Mouse (Mus musculus): ENCODE results near the gene Osbpl6. TPM values are rescaled to one million over a fixed set of nuclear protein-coding genes. Genes with fewer than 3 reads are reported as not detected.

Gene Osbpl6
- polyA plus RNA-seq, 1 experiment from 2014 or later, result 23.1 TPM

DNA sequence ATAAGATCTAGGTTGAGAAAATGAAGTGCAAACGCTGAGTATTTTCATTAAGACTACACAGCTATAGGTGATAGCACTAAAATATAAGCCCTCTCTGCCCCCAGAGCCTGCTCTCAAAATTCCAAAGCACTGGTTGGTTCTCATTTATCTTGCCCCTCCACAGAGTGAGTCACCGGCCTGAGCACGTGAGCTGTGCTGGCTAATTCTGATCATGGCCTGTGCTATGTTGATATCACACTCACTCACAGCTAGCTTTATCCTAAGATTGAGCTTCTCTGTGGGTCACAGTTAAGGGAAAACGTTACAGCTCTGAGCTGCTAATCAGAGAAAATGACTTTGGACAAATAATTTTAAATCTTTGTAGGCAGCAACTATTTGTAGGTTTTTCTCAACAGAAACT, 34.1 kb upstream of the Osbpl6 start:
- H3K4me1 ChIP-seq (ENCODE audit: control insufficient read depth, insufficient read depth, low read length), result peaks cover 13% of the 10 kb centered on the region
- ATAC-seq, result no peak
- H3K4me2 ChIP-seq (ENCODE audit: low read length), result no peak overlapping the region
- H3K27me3 ChIP-seq (ENCODE audit: control insufficient read depth, insufficient read depth, low read depth, low read length), result no peaks in the 10 kb centered on the region
- no peak overlapping the region for H3K9ac ChIP-seq (ENCODE audit: low read depth, low read length)
- WGBS, result 91% methylated on average over 4 of the region's 4 CpGs
- H3K9me3 ChIP-seq (replicated peaks; ENCODE audit: control insufficient read depth, low read length, poor library complexity, severe bottlenecking), result no peaks in the 10 kb centered on the region
- no peak overlapping the region for H3K27ac ChIP-seq (ENCODE audit: low read length)
- H3K4me3 ChIP-seq (ENCODE audit: low read depth, low read length), result no peak overlapping the region
- H3K36me3 ChIP-seq (ENCODE audit: control insufficient read depth, insufficient read depth, low read length), result peaks cover 13% of the 10 kb centered on the region

- Histone ChIP-seq H3K4me2 (ENCODE audit: low read length) (no peak overlapping the region), H3K9ac (ENCODE audit: low read depth, low read length) (no peak overlapping the region), H3K4me3 (ENCODE audit: low read depth, low read length) (no peak overlapping the region), H3K27me3 (ENCODE audit: control insufficient read depth, insufficient read depth, low read depth, low read length) (no peaks in the 10 kb centered on the region), H3K36me3 (ENCODE audit: control insufficient read depth, insufficient read depth, low read length) (peaks cover 28% of the 10 kb centered on the region), H3K4me1 (ENCODE audit: control insufficient read depth, insufficient read depth, low read length) (peaks cover 8% of the 10 kb centered on the region), H3K27ac (ENCODE audit: low read length) (no peak overlapping the region), H3K9me3 (replicated peaks; ENCODE audit: control insufficient read depth, low read length, poor library complexity, severe bottlenecking) (no peaks in the 10 kb centered on the region)
- WGBS, result 93% methylated on average over 6 of the region's 6 CpGs
- no peak for ATAC-seq
Measured at GRCm38 (mm10) chr2:76374544-76375206, 31.6 kb upstream of the Osbpl6 start.

GRCm38 (mm10) chr2:76378646-76379045, 27.7 kb upstream of the Osbpl6 start:
- no peak overlapping the region for H3K4me2 ChIP-seq (ENCODE audit: low read length)
- peaks cover 26% of the 10 kb centered on the region for H3K36me3 ChIP-seq (ENCODE audit: control insufficient read depth, insufficient read depth, low read length)
- no peaks in the 10 kb centered on the region for H3K9me3 ChIP-seq (replicated peaks; ENCODE audit: control insufficient read depth, low read length, poor library complexity, severe bottlenecking)
- no peaks in the 10 kb centered on the region for H3K4me1 ChIP-seq (ENCODE audit: control insufficient read depth, insufficient read depth, low read length)
- 95% methylated on average over 19 of the region's 19 CpGs for WGBS
- H3K4me3 ChIP-seq (ENCODE audit: low read depth, low read length), result no peak overlapping the region
- no peak for ATAC-seq
- no peak overlapping the region for H3K9ac ChIP-seq (ENCODE audit: low read depth, low read length)
- H3K27ac ChIP-seq (ENCODE audit: low read length), result no peak overlapping the region
- H3K27me3 ChIP-seq (ENCODE audit: control insufficient read depth, insufficient read depth, low read depth, low read length), result no peaks in the 10 kb centered on the region

DNA sequence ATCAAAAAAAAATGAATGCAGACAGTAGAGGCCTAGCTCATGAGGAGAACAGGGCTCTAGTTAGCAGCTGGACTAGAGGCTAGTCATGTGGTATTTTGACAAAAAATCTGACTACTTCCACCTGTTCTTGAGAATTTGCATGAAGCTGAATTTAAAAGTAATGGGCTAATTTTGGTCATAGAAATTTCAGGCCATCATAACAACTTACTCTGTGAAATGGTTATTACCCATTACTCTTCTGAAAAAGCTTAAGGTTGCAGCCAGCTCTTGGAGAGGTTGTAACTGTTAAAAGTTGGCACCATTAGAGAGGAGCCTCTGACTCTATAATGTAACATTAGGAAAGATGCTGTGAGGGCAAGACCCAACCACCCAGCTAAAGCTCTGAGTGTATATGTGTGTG, 19.8 kb upstream of the Osbpl6 start:
- H3K4me3 ChIP-seq (ENCODE audit: low read depth, low read length), result no peak overlapping the region
- H3K4me2 ChIP-seq (ENCODE audit: low read length), result no peak overlapping the region
- no peak overlapping the region for H3K9ac ChIP-seq (ENCODE audit: low read depth, low read length)
- no peak for ATAC-seq
- peaks cover 12% of the 10 kb centered on the region for H3K36me3 ChIP-seq (ENCODE audit: control insufficient read depth, insufficient read depth, low read length)
- no peak overlapping the region for H3K27ac ChIP-seq (ENCODE audit: low read length)
- no peaks in the 10 kb centered on the region for H3K9me3 ChIP-seq (replicated peaks; ENCODE audit: control insufficient read depth, low read length, poor library complexity, severe bottlenecking)
- no peaks in the 10 kb centered on the region for H3K4me1 ChIP-seq (ENCODE audit: control insufficient read depth, insufficient read depth, low read length)
- no peaks in the 10 kb centered on the region for H3K27me3 ChIP-seq (ENCODE audit: control insufficient read depth, insufficient read depth, low read depth, low read length)

GRCm38 (mm10) chr2:76400178-76400577, 6.1 kb upstream of the Osbpl6 start:
- H3K4me1 ChIP-seq (ENCODE audit: control insufficient read depth, insufficient read depth, low read length), result peaks cover under 1% of the 10 kb centered on the region; the same call in 1 of the 2 replicates

DNA sequence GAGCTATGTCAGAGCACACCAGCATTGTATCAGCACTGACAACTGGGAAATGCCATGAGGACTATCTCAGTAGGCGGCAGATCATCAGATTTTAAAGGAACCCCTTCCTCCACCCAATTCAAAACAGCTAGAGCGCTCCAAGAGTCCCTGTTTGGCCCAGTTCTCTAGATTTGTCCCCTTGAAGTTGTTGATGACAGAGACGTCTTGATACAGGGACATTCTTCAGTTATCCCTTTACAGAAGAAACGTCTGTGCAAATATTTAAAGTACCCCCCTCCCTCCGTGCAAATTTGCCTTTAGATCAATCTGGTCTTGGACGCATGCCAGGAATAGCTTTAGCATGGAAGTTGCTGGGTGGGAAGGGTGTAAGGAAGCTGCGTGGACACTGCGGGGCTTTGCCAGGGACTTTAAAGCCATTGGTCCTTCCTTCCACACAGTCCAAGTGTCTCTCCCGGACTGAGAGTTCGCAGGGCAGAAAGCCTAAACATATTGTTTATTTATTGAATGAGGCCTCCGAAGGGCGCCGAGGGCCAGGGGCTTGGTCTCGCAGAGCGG, 635 bp upstream of the Osbpl6 start:
- Histone ChIP-seq H3K4me2 (ENCODE audit: low read length) (peak overlapping the region; percentile 86), H3K9ac (ENCODE audit: low read depth, low read length) (peak overlapping the region; percentile 98), H3K4me3 (ENCODE audit: low read depth, low read length) (peak overlapping the region; percentile 74), H3K27ac (ENCODE audit: low read length) (peak overlapping the region; percentile 90), H3K36me3 (ENCODE audit: control insufficient read depth, insufficient read depth, low read length) (no peaks in the 10 kb centered on the region), H3K9me3 (replicated peaks; ENCODE audit: control insufficient read depth, low read length, poor library complexity, severe bottlenecking) (no peaks in the 10 kb centered on the region), H3K27me3 (ENCODE audit: control insufficient read depth, insufficient read depth, low read depth, low read length) (peaks cover 5% of the 10 kb centered on the region), H3K4me1 (ENCODE audit: control insufficient read depth, insufficient read depth, low read length) (peaks cover 10% of the 10 kb centered on the region)
- ATAC-seq, result peak; percentile 63
- 1% methylated on average over 15 of the region's 15 CpGs for WGBS

More at GRCm38 (mm10) chr2:76400178-76400577, 6.1 kb upstream of the Osbpl6 start:
- no peaks in the 10 kb centered on the region for H3K36me3 ChIP-seq (ENCODE audit: control insufficient read depth, insufficient read depth, low read length)
- H3K4me3 ChIP-seq (ENCODE audit: low read depth, low read length), result no peak overlapping the region
- no peak for ATAC-seq
- H3K9me3 ChIP-seq (replicated peaks; ENCODE audit: control insufficient read depth, low read length, poor library complexity, severe bottlenecking), result no peaks in the 10 kb centered on the region
- peaks cover 5% of the 10 kb centered on the region for H3K27me3 ChIP-seq (ENCODE audit: control insufficient read depth, insufficient read depth, low read depth, low read length)
- H3K9ac ChIP-seq (ENCODE audit: low read depth, low read length), result no peak overlapping the region
- no peak overlapping the region for H3K27ac ChIP-seq (ENCODE audit: low read length)
- H3K4me2 ChIP-seq (ENCODE audit: low read length), result no peak overlapping the region

DNA sequence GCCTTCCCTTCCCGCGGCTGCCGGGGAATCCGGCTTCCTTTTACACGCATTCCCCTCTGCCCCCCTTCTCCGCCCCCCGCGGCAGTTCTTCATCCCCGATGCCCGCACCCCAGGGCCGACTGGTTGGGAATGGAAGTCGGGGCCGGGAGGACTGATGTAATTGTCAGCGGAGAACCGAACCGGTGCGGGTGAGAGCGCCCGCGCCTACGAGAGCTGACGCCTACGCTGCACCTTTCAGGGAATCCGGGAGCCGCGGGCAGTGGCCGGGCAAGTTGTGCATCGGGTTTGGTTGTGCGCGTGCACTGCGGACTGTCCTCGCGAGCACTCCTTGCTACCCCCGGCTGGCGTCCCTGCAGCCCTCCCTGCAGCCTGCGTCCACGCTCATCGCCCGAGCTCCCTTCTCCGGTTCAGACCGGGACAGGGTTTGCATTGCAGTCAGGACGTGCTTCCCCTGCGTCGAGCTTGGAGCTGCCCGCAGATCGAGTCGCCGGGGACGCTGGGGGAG, 681 bp downstream of the Osbpl6 start:
- Histone ChIP-seq H3K36me3 (ENCODE audit: control insufficient read depth, insufficient read depth, low read length) (no peaks in the 10 kb centered on the region), H3K27me3 (ENCODE audit: control insufficient read depth, insufficient read depth, low read depth, low read length) (peaks cover 5% of the 10 kb centered on the region)

DNA sequence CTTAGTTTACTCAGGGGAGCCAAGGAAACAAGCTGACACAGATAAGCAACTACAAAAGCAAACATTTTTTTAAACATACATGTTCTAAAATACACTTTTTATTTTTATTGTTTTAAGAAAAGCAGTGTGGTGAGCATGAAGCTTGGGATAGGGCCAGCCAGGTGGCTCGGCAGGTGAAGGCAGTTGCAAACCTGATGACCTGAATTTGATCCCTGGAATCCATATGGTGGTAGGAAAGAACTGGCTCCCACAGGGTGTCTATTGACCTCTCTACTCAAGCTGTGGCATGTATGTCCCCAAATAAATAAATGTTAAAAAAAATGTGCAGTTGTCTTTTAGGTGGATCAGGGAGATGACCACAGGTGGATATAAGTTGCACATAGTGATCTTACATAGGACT, 3.2 kb downstream of the Osbpl6 start:
- WGBS, result 84% methylated on average over 1 of the region's 1 CpGs
- Histone ChIP-seq H3K27ac (ENCODE audit: low read length) (no peak overlapping the region), H3K4me3 (ENCODE audit: low read depth, low read length) (no peak overlapping the region), H3K36me3 (ENCODE audit: control insufficient read depth, insufficient read depth, low read length) (no peaks in the 10 kb centered on the region), H3K4me2 (ENCODE audit: low read length) (no peak overlapping the region), H3K9me3 (replicated peaks; ENCODE audit: control insufficient read depth, low read length, poor library complexity, severe bottlenecking) (no peaks in the 10 kb centered on the region), H3K9ac (ENCODE audit: low read depth, low read length) (no peak overlapping the region), H3K27me3 (ENCODE audit: control insufficient read depth, insufficient read depth, low read depth, low read length) (no peaks in the 10 kb centered on the region), H3K4me1 (ENCODE audit: control insufficient read depth, insufficient read depth, low read length) (peaks cover 10% of the 10 kb centered on the region)
- ATAC-seq, result no peak

More for the DNA sequence above, 681 bp downstream of the Osbpl6 start:
- ATAC-seq, result peak; percentile 80
- Histone ChIP-seq H3K4me2 (ENCODE audit: low read length) (peak overlapping the region; percentile 86), H3K27ac (ENCODE audit: low read length) (peak overlapping the region; percentile 90), H3K9me3 (replicated peaks; ENCODE audit: control insufficient read depth, low read length, poor library complexity, severe bottlenecking) (no peaks in the 10 kb centered on the region), H3K4me1 (ENCODE audit: control insufficient read depth, insufficient read depth, low read length) (peaks cover 10% of the 10 kb centered on the region), H3K9ac (ENCODE audit: low read depth, low read length) (peak overlapping the region; percentile 98), H3K4me3 (ENCODE audit: low read depth, low read length) (peak overlapping the region; percentile 74)
- WGBS, result under 1% methylated on average over 48 of the region's 49 CpGs

DNA sequence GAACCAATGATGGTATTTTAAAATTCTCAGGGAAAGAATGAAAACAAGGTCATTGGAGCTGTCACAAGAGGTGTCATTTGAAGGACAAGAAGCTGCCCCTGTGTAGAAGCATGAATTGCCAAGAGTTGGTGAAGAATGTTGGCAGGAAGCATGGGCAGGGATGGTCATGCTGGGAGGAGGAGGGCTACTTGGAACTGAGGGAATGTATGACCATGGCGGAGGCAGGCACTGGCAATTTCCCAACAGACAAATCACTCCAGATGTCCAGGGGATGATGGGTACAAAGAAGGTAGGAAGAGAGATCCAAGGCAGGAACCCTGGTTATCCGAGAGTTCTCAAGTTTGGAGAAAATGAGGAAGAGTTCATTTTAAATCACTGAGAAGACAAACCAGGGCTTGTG, 3.7 kb downstream of the Osbpl6 start:
- H3K9me3 ChIP-seq (replicated peaks; ENCODE audit: control insufficient read depth, low read length, poor library complexity, severe bottlenecking), result no peaks in the 10 kb centered on the region
- H3K27ac ChIP-seq (ENCODE audit: low read length), result no peak overlapping the region
- H3K4me3 ChIP-seq (ENCODE audit: low read depth, low read length), result no peak overlapping the region
- peaks cover 10% of the 10 kb centered on the region for H3K4me1 ChIP-seq (ENCODE audit: control insufficient read depth, insufficient read depth, low read length)
- H3K36me3 ChIP-seq (ENCODE audit: control insufficient read depth, insufficient read depth, low read length), result no peaks in the 10 kb centered on the region
- WGBS, result 90% methylated on average over 2 of the region's 2 CpGs
- no peak overlapping the region for H3K4me2 ChIP-seq (ENCODE audit: low read length)
- no peak for ATAC-seq
- H3K27me3 ChIP-seq (ENCODE audit: control insufficient read depth, insufficient read depth, low read depth, low read length), result no peaks in the 10 kb centered on the region
- H3K9ac ChIP-seq (ENCODE audit: low read depth, low read length), result no peak overlapping the region
